Mouse (Mus musculus) small intestine, adult 2 months (tissue): ENCODE measurements around the gene Mettl21a.

Experiments used
- CTCF ChIP-seq: fragments of 200-500 bp; IDR thresholded peaks from 2 replicates; pipeline ENCODE4 v1.5.1; 2012; ENCODE audit warnings: low read depth, mild to moderate bottlenecking, control low read depth, inconsistent platforms, low read length, moderate library complexity, mixed read lengths; ENCODE audit not compliant: insufficient replicate concordance, insufficient read length; ENCODE audit errors: extremely low read depth
- POLR2A ChIP-seq: fragments of 200-500 bp; IDR thresholded peaks from 2 replicates; pipeline ENCODE4 v1.6.1; 2012; ENCODE audit warnings: low read depth, mild to moderate bottlenecking, control low read depth, inconsistent platforms, low read length, moderate library complexity

GRCm38 (mm10) chr1:64609976-64610375 lies 7.1 kb downstream of the Mettl21a start:
- TF ChIP-seq CTCF, result no peak
- no peak for TF ChIP-seq POLR2A
